Mouse (Mus musculus) spleen, adult 2 months (tissue): Measurements from ENCODE around the gene Alkbh1.
"Not testable (repeated sequence)": the region's sequence is repeated elsewhere in the genome, so short reads cannot be mapped to it uniquely, and the experiment has no call there.

ENCODE experiments used
- CTCF ChIP-seq: fragments of 200-500 bp; IDR thresholded peaks from 2 replicates; pipeline ENCODE4 v1.5.1; 2011; ENCODE audit warnings: mild to moderate bottlenecking, inconsistent platforms; ENCODE audit not compliant: insufficient read depth, insufficient read length, insufficient replicate concordance; ENCODE audit errors: extremely low read depth
- POLR2A ChIP-seq: fragments of 200-500 bp; IDR thresholded peaks from 2 replicates; pipeline ENCODE4 v1.6.1; 2011; ENCODE audit warnings: low read depth, low read length, inconsistent platforms

- not testable (repeated sequence) for TF ChIP-seq CTCF, POLR2A
Observed at GRCm38 (mm10) chr12:87482482-87482881, 38.7 kb upstream of the Alkbh1 start.
